Mouse (Mus musculus): ENCODE results near the gene Sgf29. TPM values are rescaled to one million over a fixed set of nuclear protein-coding genes. Genes with fewer than 3 reads are reported as not detected.

Gene Sgf29
- polyA plus RNA-seq, 1 experiment from 2014 or later: 61.5 TPM

GRCm38 (mm10) chr7:126718787-126719337 lies 69.8 kb downstream of the Sgf29 start:
- ATAC-seq (ENCODE audit: low read depth): no peak
- Histone ChIP-seq H3K9me3 (ENCODE audit: control insufficient read depth, low read length) (no peaks in the 10 kb centered on the region), H3K4me3 (ENCODE audit: low read depth, low read length) (no peak overlapping the region), H3K27ac (ENCODE audit: low read depth, low read length) (no peak overlapping the region), H3K4me2 (ENCODE audit: low read depth, low read length) (no peak overlapping the region), H3K4me1 (ENCODE audit: control insufficient read depth, insufficient read depth, low read length) (no peaks in the 10 kb centered on the region), H3K36me3 (ENCODE audit: control insufficient read depth, insufficient read depth, low read length) (no peaks in the 10 kb centered on the region), H3K9ac (replicated peaks; ENCODE audit: low read depth, low read length) (no peak overlapping the region), H3K27me3 (ENCODE audit: control insufficient read depth, insufficient read depth, low read length) (no peaks in the 10 kb centered on the region)
- WGBS: 93% methylated on average over 5 of the region's 5 CpGs

GRCm38 (mm10) chr7:126721635-126722034 lies 72.5 kb downstream of the Sgf29 start:
- Histone ChIP-seq H3K36me3 (ENCODE audit: control insufficient read depth, insufficient read depth, low read length) (no peaks in the 10 kb centered on the region), H3K4me3 (ENCODE audit: low read depth, low read length) (no peak overlapping the region), H3K9ac (replicated peaks; ENCODE audit: low read depth, low read length) (no peak overlapping the region), H3K27me3 (ENCODE audit: control insufficient read depth, insufficient read depth, low read length) (no peaks in the 10 kb centered on the region), H3K27ac (ENCODE audit: low read depth, low read length) (no peak overlapping the region), H3K9me3 (ENCODE audit: control insufficient read depth, low read length) (no peaks in the 10 kb centered on the region), H3K4me1 (ENCODE audit: control insufficient read depth, insufficient read depth, low read length) (no peaks in the 10 kb centered on the region), H3K4me2 (ENCODE audit: low read depth, low read length) (no peak overlapping the region)
- no peak for ATAC-seq (ENCODE audit: low read depth)
- WGBS: 93% methylated on average over 13 of the region's 13 CpGs

Other genes with a start within 250 kb of the Sgf29 start
- gene Cd19, start 234.4 kb upstream of the Sgf29 start, polyA plus RNA-seq (2014; fragmentation: Nextera tagmentation; extraction: Ambion mirVana): not detected in 2 replicates
- 19.8 and 22.3 TPM in 2 replicates for gene Rabep2, start 220.6 kb upstream of the Sgf29 start, polyA plus RNA-seq (2014; fragmentation: Nextera tagmentation; extraction: Ambion mirVana)
- 0.79 and 1.1 TPM in 2 replicates for gene Atp2a1, start 186.2 kb upstream of the Sgf29 start, polyA plus RNA-seq (2014; fragmentation: Nextera tagmentation; extraction: Ambion mirVana)
- 59.5 and 61.1 TPM in 2 replicates for gene Sh2b1, start 173.9 kb upstream of the Sgf29 start, polyA plus RNA-seq (2014; fragmentation: Nextera tagmentation; extraction: Ambion mirVana)
- gene Tufm, start 161.9 kb upstream of the Sgf29 start, polyA plus RNA-seq (2014; fragmentation: Nextera tagmentation; extraction: Ambion mirVana): 133 and 137 TPM in 2 replicates
- gene Atxn2l, start 145.9 kb upstream of the Sgf29 start, polyA plus RNA-seq (2014; fragmentation: Nextera tagmentation; extraction: Ambion mirVana): 68.5 and 68.9 TPM in 2 replicates
- 156 and 171 TPM in 2 replicates for gene Eif3c, start 82.9 kb upstream of the Sgf29 start, polyA plus RNA-seq (2014; fragmentation: Nextera tagmentation; extraction: Ambion mirVana)
- gene Apobr, start 64.4 kb upstream of the Sgf29 start, polyA plus RNA-seq (2014; fragmentation: Nextera tagmentation; extraction: Ambion mirVana): 0.06 and 0.70 TPM in 2 replicates
- gene Cln3, start 63.5 kb upstream of the Sgf29 start, polyA plus RNA-seq (2014; fragmentation: Nextera tagmentation; extraction: Ambion mirVana): 24.9 and 26.6 TPM in 2 replicates
- gene Il27, start 54.4 kb upstream of the Sgf29 start, polyA plus RNA-seq (2014; fragmentation: Nextera tagmentation; extraction: Ambion mirVana): not detected in 2 replicates
- gene Nupr1, start 18.4 kb upstream of the Sgf29 start, polyA plus RNA-seq (2014; fragmentation: Nextera tagmentation; extraction: Ambion mirVana): 2.2 and 10.8 TPM in 2 replicates
- 0.59 and 2.2 TPM in 2 replicates for gene Sult1a1, start 27.1 kb downstream of the Sgf29 start, polyA plus RNA-seq (2014; fragmentation: Nextera tagmentation; extraction: Ambion mirVana)
- 132 and 140 TPM in 2 replicates for gene Bola2, start 46.1 kb downstream of the Sgf29 start, polyA plus RNA-seq (2014; fragmentation: Nextera tagmentation; extraction: Ambion mirVana)
- 11.2 and 13.1 TPM in 2 replicates for gene Slx1b, start 46.5 kb downstream of the Sgf29 start, polyA plus RNA-seq (2014; fragmentation: Nextera tagmentation; extraction: Ambion mirVana)
- gene Coro1a, start 58.5 kb downstream of the Sgf29 start, polyA plus RNA-seq (2014; fragmentation: Nextera tagmentation; extraction: Ambion mirVana): 98.8 and 104 TPM in 2 replicates
- gene Mapk3, start 110.3 kb downstream of the Sgf29 start, polyA plus RNA-seq (2014; fragmentation: Nextera tagmentation; extraction: Ambion mirVana): 85.0 and 85.9 TPM in 2 replicates
- gene Gdpd3, start 117.0 kb downstream of the Sgf29 start, polyA plus RNA-seq (2014; fragmentation: Nextera tagmentation; extraction: Ambion mirVana): 1.8 and 2.4 TPM in 2 replicates
- 219 and 246 TPM in 2 replicates for gene Ypel3, start 127.6 kb downstream of the Sgf29 start, polyA plus RNA-seq (2014; fragmentation: Nextera tagmentation; extraction: Ambion mirVana)
- 0.27 and 0.55 TPM in 2 replicates for gene Tbx6, start 132.2 kb downstream of the Sgf29 start, polyA plus RNA-seq (2014; fragmentation: Nextera tagmentation; extraction: Ambion mirVana)
- gene Ppp4c, start 143.2 kb downstream of the Sgf29 start, polyA plus RNA-seq (2014; fragmentation: Nextera tagmentation; extraction: Ambion mirVana): 154 and 168 TPM in 2 replicates
- 50.9 and 64.4 TPM in 2 replicates for gene Fam57b, start 148.4 kb downstream of the Sgf29 start, polyA plus RNA-seq (2014; fragmentation: Nextera tagmentation; extraction: Ambion mirVana)
- not detected in 2 replicates for gene 4930451I11Rik, start 182.3 kb downstream of the Sgf29 start, polyA plus RNA-seq (2014; fragmentation: Nextera tagmentation; extraction: Ambion mirVana)
- gene Doc2a, start 198.1 kb downstream of the Sgf29 start, polyA plus RNA-seq (2014; fragmentation: Nextera tagmentation; extraction: Ambion mirVana): 18.4 and 20.2 TPM in 2 replicates
- gene Hirip3, start 212.7 kb downstream of the Sgf29 start, polyA plus RNA-seq (2014; fragmentation: Nextera tagmentation; extraction: Ambion mirVana): 11.0 and 15.2 TPM in 2 replicates
- gene Ino80e, start 213.1 kb downstream of the Sgf29 start, polyA plus RNA-seq (2014; fragmentation: Nextera tagmentation; extraction: Ambion mirVana): 86.7 and 92.4 TPM in 2 replicates
- 28.9 and 36.5 TPM in 2 replicates for gene Taok2, start 235.4 kb downstream of the Sgf29 start, polyA plus RNA-seq (2014; fragmentation: Nextera tagmentation; extraction: Ambion mirVana)

All from neural tube, embryonic 14.5 days (tissue).